Mouse (Mus musculus) forebrain, embryonic 15.5 days (tissue): Measurements from ENCODE around the gene Hnrnpc. TPM values are rescaled to one million over a fixed set of nuclear protein-coding genes. Genes with fewer than 3 reads are reported as not detected.

Source experiments
- ATAC-seq: fragments of 200-750 bp; cut with Nextera tagmentation; replicated peaks from 2 replicates; pipeline ENCODE4 v1.8.0; 2017; ENCODE audit warnings: mild to moderate bottlenecking, moderate TSS enrichment, moderate library complexity
- H3K27ac ChIP-seq: fragments of 300-500 bp; sonication (generic); replicated peaks from 2 replicates; pipeline ENCODE4 v1.5.1; 2015; ENCODE audit warnings: mild to moderate bottlenecking, inconsistent platforms
- H3K27me3 ChIP-seq: fragments of 300-500 bp; sonication (generic); 2 replicates; pipeline ENCODE4 v1.6.1; 2015; ENCODE audit warnings: inconsistent platforms
- H3K36me3 ChIP-seq: fragments of 300-500 bp; sonication (generic); 2 replicates; pipeline ENCODE4 v1.6.1; 2015; ENCODE audit warnings: mild to moderate bottlenecking, inconsistent platforms
- H3K4me1 ChIP-seq: fragments of 300-500 bp; sonication (generic); 2 replicates; pipeline ENCODE4 v1.6.1; 2015; ENCODE audit warnings: inconsistent platforms
- H3K4me2 ChIP-seq: fragments of 300-500 bp; sonication (generic); replicated peaks from 2 replicates; pipeline ENCODE4 v1.6.1; 2015; ENCODE audit warnings: mild to moderate bottlenecking, inconsistent platforms
- H3K4me3 ChIP-seq: fragments of 300-500 bp; sonication (generic); 2 replicates; pipeline ENCODE4 v1.5.1; 2015; ENCODE audit warnings: mild to moderate bottlenecking, inconsistent platforms
- H3K9ac ChIP-seq: fragments of 300-500 bp; sonication (generic); replicated peaks from 2 replicates; pipeline ENCODE4 v1.6.1; 2015; ENCODE audit warnings: mild to moderate bottlenecking, inconsistent platforms
- H3K9me3 ChIP-seq: fragments of 300-500 bp; sonication (generic); 2 replicates; pipeline ENCODE4 v1.6.1; 2016; ENCODE audit warnings: inconsistent platforms
- WGBS: fragments of 180-500 bp; shearing (Covaris S2); methylation state at CpG from one replicate; pipeline ENCODE4 v1.1.7; 2015; ENCODE audit warnings: mixed read lengths; 5-methylcytosine and 5-hydroxymethylcytosine counted together
- polyA plus RNA-seq: library from polyadenylated mRNA; unstranded; fragments of >200 nt; fragmentation: Nextera tagmentation; extraction: Ambion mirVana; gene quantifications from 2 replicates; pipeline ENCODE4 v1.2.1, GENCODE M21; 2015

Gene Hnrnpc
- polyA plus RNA-seq, 1 experiment from 2014 or later: 710 TPM

DNA sequence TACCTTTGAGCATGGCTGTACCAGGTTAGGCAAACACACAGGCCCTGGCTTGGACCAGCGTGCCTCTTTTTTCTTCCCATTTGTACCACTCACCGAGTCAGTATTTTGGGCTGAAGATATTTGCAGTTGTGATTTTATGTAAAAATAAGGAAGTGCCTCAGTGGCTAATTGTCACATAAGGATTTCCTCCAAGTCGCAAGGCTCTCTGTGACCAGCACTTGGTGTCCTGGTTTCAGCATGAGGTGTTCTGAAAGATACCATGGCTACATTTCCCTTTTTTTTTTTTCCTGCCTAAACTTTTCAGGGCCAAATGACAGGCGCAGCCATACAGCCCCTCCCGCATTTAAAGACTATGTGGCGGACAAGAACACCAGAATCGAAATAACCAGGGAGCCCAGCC, 16.3 kb upstream of the Hnrnpc start:
- whole genome bisulfite sequencing: 71% methylated on average over 7 of the region's 7 CpGs
- H3K36me3 ChIP-seq: no peaks in the 10 kb centered on the region
- H3K4me3 ChIP-seq: peak overlapping the region; percentile 56
- no peak overlapping the region for H3K27ac ChIP-seq
- H3K4me1 ChIP-seq: peaks cover 7% of the 10 kb centered on the region
- no peaks in the 10 kb centered on the region for H3K27me3 ChIP-seq
- no peaks in the 10 kb centered on the region for H3K9me3 ChIP-seq
- 0 out of 2 replicates have a peak overlapping the region, but pooled peaks have one; percentile 74 for H3K9ac ChIP-seq
- no peak for ATAC-seq
- H3K4me2 ChIP-seq: peak overlapping the region; percentile 95

GRCm38 (mm10) chr14:52118823-52119608, 15.2 kb upstream of the Hnrnpc start:
- WGBS: under 1% methylated on average over 38 of the region's 38 CpGs
- peaks cover 7% of the 10 kb centered on the region for H3K4me1 ChIP-seq
- H3K4me2 ChIP-seq: peak overlapping the region; percentile 95
- H3K9me3 ChIP-seq: no peaks in the 10 kb centered on the region
- H3K27me3 ChIP-seq: no peaks in the 10 kb centered on the region
- peak overlapping the region; percentile 85 for H3K27ac ChIP-seq
- H3K9ac ChIP-seq: peak overlapping the region; percentile 74
- ATAC-seq: peak; percentile 88
- peak overlapping the region; percentile 56 for H3K4me3 ChIP-seq
- H3K36me3 ChIP-seq: no peaks in the 10 kb centered on the region

GRCm38 (mm10) chr14:52118456-52118822, 14.6 kb upstream of the Hnrnpc start:
- WGBS: 21% methylated on average over 8 of the region's 8 CpGs
- ATAC-seq: peak; percentile 46

GRCm38 (mm10) chr14:52117241-52117640, 13.4 kb upstream of the Hnrnpc start:
- 97% methylated on average over 5 of the region's 5 CpGs for WGBS
- no peak for ATAC-seq
- no peaks in the 10 kb centered on the region for H3K9me3 ChIP-seq

More at GRCm38 (mm10) chr14:52118456-52118822, 14.6 kb upstream of the Hnrnpc start:
- Histone ChIP-seq H3K27me3 (no peaks in the 10 kb centered on the region), H3K9ac (peak overlapping the region; percentile 74), H3K27ac (peak overlapping the region; percentile 85), H3K4me2 (peak overlapping the region; percentile 95), H3K36me3 (no peaks in the 10 kb centered on the region), H3K4me3 (peak overlapping the region; percentile 56), H3K9me3 (no peaks in the 10 kb centered on the region), H3K4me1 (peaks cover 7% of the 10 kb centered on the region)

GRCm38 (mm10) chr14:52114101-52114500, 10.3 kb upstream of the Hnrnpc start:
- Histone ChIP-seq H3K36me3 (no peaks in the 10 kb centered on the region), H3K27me3 (no peaks in the 10 kb centered on the region), H3K9ac (no peak overlapping the region), H3K9me3 (no peaks in the 10 kb centered on the region), H3K4me2 (no peak overlapping the region), H3K4me3 (no peak overlapping the region), H3K4me1 (peaks cover 7% of the 10 kb centered on the region; the same call in 1 of the 2 replicates), H3K27ac (no peak overlapping the region)
- 63% methylated on average over 1 of the region's 1 CpGs for WGBS
- no peak for ATAC-seq

More at GRCm38 (mm10) chr14:52117241-52117640, 13.4 kb upstream of the Hnrnpc start:
- Histone ChIP-seq H3K27me3 (no peaks in the 10 kb centered on the region), H3K4me1 (peaks cover 7% of the 10 kb centered on the region), H3K4me3 (no peak overlapping the region), H3K36me3 (no peaks in the 10 kb centered on the region), H3K27ac (no peak overlapping the region), H3K4me2 (no peak overlapping the region), H3K9ac (no peak overlapping the region)

DNA sequence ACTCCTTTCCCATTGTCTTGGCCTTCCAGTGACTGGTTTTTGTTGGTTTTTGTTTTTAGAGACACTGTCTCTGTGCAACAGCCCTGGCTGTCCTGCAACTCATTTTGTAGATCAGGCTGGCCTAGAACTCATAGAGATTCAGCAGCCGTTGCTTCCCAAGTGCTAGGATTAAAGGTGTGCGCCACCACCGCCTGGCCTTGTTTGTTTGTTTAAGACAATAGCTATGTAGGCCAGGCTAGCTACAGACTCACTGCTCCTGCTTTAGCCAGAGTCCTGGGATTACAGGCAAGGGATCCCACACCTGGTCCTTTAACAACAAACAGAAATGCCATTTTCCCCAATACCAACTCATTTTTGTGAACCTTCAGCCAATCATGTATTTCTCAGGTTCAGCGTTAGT, 6.5 kb upstream of the Hnrnpc start, which contains the start of gene Rpgrip1:
Rpgrip1 (plus strand) TSS at position 359 of the 400 bp plus-strand sequence.
- no peak within 1 kb of the TSS for H3K4me2 ChIP-seq
- peaks cover 6% of the 10 kb centered on the region; the same call in 1 of the 2 replicates for H3K4me1 ChIP-seq
- no peaks in the 10 kb centered on the region for H3K27me3 ChIP-seq
- 87% methylated on average over 4 of the region's 4 CpGs for WGBS
- H3K27ac ChIP-seq: no peak within 1 kb of the TSS
- H3K9ac ChIP-seq: no peak within 1 kb of the TSS
- no peak for ATAC-seq
- no peaks in the 10 kb centered on the region for H3K9me3 ChIP-seq
- no peak within 1 kb of the TSS for H3K4me3 ChIP-seq
- H3K36me3 ChIP-seq: no peaks in the 10 kb centered on the region

- WGBS: 84% methylated on average over 2 of the region's 2 CpGs
Observed at GRCm38 (mm10) chr14:52108025-52108424, 4.2 kb upstream of the Hnrnpc start.

DNA sequence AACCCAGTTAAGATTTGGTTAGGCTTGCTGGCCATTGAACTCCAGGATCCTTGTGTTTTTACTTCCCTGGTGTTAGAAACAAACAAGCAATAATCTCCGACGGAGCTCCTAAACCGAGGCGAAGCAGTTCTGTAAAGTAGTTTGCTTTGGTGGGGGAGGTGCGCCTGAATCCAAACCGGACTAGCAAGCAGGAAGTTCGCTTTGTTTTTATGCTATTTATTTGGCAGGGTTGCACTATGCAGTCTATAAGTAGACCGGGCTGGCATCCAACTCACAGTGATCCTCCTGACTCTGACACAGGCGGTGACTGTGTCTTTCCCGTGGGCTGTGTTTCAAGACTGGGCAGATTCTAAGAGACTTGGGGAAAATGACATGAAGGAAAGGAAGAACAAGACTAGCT, 2.9 kb upstream of the Hnrnpc start:
- ATAC-seq: no peak
- no peaks in the 10 kb centered on the region for H3K27me3 ChIP-seq
- H3K27ac ChIP-seq: peak overlapping the region; percentile 60
- no peak overlapping the region for H3K4me3 ChIP-seq
- H3K36me3 ChIP-seq: peaks cover 6% of the 10 kb centered on the region
- no peak overlapping the region for H3K4me2 ChIP-seq
- H3K4me1 ChIP-seq: peaks cover 18% of the 10 kb centered on the region
- H3K9ac ChIP-seq: no peak overlapping the region
- WGBS: 18% methylated on average over 10 of the region's 10 CpGs
- H3K9me3 ChIP-seq: no peaks in the 10 kb centered on the region

More at GRCm38 (mm10) chr14:52108025-52108424, 4.2 kb upstream of the Hnrnpc start:
- Histone ChIP-seq H3K9ac (no peak overlapping the region), H3K4me3 (no peak overlapping the region), H3K27ac (no peak overlapping the region), H3K36me3 (no peaks in the 10 kb centered on the region), H3K9me3 (no peaks in the 10 kb centered on the region), H3K4me1 (peaks cover 6% of the 10 kb centered on the region; the same call in 1 of the 2 replicates), H3K4me2 (no peak overlapping the region), H3K27me3 (no peaks in the 10 kb centered on the region)
- no peak for ATAC-seq

DNA sequence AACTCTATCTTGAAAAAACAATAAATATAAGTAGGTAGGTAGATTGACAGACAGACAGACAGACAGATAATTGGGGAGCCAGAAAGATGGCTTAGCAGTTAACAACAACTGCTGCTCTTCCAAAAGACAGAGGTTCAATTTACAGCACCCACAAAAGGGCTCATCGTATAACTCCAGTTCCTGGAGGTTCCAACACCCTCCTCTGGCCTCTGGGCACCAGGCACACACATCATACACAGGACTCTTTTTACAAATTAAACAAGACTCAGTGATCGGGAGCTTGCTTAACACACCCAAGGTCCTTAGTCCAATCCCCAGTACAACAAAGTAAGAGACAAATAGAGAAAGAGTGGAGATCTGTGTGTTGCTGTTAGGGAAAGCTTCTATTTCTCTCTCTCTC, 1.5 kb upstream of the Hnrnpc start:
- no peaks in the 10 kb centered on the region for H3K27me3 ChIP-seq
- H3K4me1 ChIP-seq: peaks cover 32% of the 10 kb centered on the region
- no peak overlapping the region for H3K4me2 ChIP-seq
- no peak overlapping the region for H3K4me3 ChIP-seq
- H3K36me3 ChIP-seq: peaks cover 8% of the 10 kb centered on the region
- H3K9me3 ChIP-seq: no peaks in the 10 kb centered on the region
- WGBS: 78% methylated on average over 2 of the region's 2 CpGs
- H3K27ac ChIP-seq: no peak overlapping the region
- no peak overlapping the region for H3K9ac ChIP-seq
- no peak for ATAC-seq

DNA sequence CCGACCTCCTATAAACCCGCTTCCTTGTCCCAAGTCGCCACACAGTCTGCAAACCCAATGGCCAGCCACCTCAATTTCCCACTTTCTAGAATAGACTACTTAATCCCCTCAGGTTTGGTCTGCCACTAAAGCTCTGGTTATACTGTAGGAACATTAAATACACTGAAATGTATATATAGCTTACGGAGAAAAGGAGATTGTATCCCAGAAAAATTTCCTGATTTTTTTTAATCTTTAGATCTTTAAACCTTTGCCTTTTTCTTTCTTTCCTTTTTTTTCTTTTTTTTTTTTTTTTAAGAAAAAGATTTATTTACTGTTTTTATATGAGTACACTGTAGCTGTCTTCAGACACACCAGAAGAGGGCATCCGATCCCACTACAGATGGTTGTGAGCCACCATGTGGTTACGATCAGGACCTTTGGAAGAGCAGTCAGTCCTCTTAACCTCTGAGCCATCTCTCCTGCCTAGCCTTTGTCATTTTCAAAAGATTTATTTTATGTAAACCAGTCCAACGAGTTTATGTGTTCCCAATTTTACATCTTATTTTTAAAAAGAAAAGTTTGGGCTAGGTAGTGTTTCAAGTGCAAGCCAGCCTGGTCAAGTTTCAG, 953 bp upstream of the Hnrnpc start:
- H3K9me3 ChIP-seq: no peaks in the 10 kb centered on the region
- peaks cover 37% of the 10 kb centered on the region for H3K4me1 ChIP-seq
- WGBS: 33% methylated on average over 7 of the region's 7 CpGs
- no peak for ATAC-seq
- peak overlapping the region; percentile 54 for H3K4me2 ChIP-seq
- H3K4me3 ChIP-seq: peak overlapping the region; percentile 38
- peak overlapping the region; percentile 57 for H3K9ac ChIP-seq
- H3K27ac ChIP-seq: peak overlapping the region; percentile 94
- H3K27me3 ChIP-seq: no peaks in the 10 kb centered on the region
- H3K36me3 ChIP-seq: peaks cover 8% of the 10 kb centered on the region

- no peak for ATAC-seq
- no peaks in the 10 kb centered on the region for H3K9me3 ChIP-seq
- H3K27me3 ChIP-seq: no peaks in the 10 kb centered on the region
- peak overlapping the region; percentile 98 for H3K27ac ChIP-seq
- under 1% methylated on average over 30 of the region's 30 CpGs for WGBS
- H3K9ac ChIP-seq: peak overlapping the region; percentile 96
- peaks cover 46% of the 10 kb centered on the region for H3K4me1 ChIP-seq
- H3K4me2 ChIP-seq: peak overlapping the region; percentile 81
- H3K36me3 ChIP-seq: peaks cover 8% of the 10 kb centered on the region
- H3K4me3 ChIP-seq: peak overlapping the region; percentile 78
Observed at GRCm38 (mm10) chr14:52103474-52103855, 363 bp downstream of the Hnrnpc start.
